Mouse (Mus musculus): ENCODE results near the gene Ormdl3. TPM values are rescaled to one million over a fixed set of nuclear protein-coding genes. Genes with fewer than 3 reads are reported as not detected.

Gene Ormdl3
- polyA plus RNA-seq, 1 experiment from 2014 or later = 11.3 TPM

DNA sequence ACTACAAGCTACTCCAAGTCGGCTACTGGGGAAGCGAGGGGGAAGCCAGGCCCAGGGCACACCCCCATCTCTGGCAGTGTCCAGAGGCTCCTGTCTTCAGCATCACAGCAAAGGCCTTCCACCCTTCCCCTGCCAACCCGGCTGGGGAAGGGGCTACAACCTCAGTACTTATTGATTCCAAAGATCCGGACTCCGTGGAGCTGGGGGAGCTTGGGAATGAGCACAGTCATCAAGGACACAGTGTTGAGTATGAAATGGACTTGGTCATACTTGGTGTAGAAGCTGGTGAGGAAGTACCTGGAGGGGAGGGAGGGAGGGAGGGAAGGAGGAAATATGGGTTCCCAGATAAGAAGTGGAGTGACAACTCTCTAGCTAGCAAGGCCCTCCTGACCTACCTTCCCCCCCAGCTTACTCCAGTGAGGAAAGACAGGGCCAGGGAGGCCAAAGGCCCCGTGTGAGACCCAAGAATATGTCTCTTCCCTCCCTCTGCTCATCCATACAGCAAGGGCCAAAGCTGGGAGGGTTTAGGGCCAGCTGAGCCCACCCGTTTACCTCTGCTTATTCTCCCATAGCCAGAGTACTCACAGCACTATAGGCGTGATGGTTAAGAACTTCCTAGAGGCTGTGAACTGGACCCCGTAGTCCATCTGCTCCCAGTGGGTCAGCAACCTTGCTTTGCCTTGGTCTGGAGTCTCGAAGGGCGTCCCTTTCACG, 4.5 kb downstream of the Ormdl3 start:
- peaks cover 29% of the 10 kb centered on the region for H3K36me3 ChIP-seq (ENCODE audit: control insufficient read depth, insufficient read depth, low read length)
- ATAC-seq (ENCODE audit: insufficient number of reproducible peaks, insufficient read depth, low FRiP score, low read depth) = no peak
- H3K4me3 ChIP-seq (ENCODE audit: control insufficient read depth in 1 of 2, insufficient read depth in 1 of 2, low read depth in 1 of 2, low read length in 2 of 2) = no peak overlapping the region
- peaks cover 38 to 62% of the 10 kb centered on the region in 2 experiments for H3K4me1 ChIP-seq (ENCODE audit: control insufficient read depth in 2 of 2, insufficient read depth in 2 of 2, low read length in 2 of 2)
- 77% methylated on average over 12 of the region's 12 CpGs for WGBS
- H3K9me3 ChIP-seq (ENCODE audit: control insufficient read depth, low read length) = no peaks in the 10 kb centered on the region
- H3K9ac ChIP-seq (ENCODE audit: low read length) = no peak overlapping the region
- H3K27me3 ChIP-seq (ENCODE audit: control insufficient read depth, insufficient read depth, low read length) = no peaks in the 10 kb centered on the region
- no peak overlapping the region for H3K27ac ChIP-seq (replicated peaks in 1 of 2; ENCODE audit: control insufficient read depth in 1 of 2, insufficient read depth in 1 of 2, low read depth in 2 of 2, low read length in 2 of 2)
- no peak overlapping the region for H3K4me2 ChIP-seq (ENCODE audit: low read length)

DNA sequence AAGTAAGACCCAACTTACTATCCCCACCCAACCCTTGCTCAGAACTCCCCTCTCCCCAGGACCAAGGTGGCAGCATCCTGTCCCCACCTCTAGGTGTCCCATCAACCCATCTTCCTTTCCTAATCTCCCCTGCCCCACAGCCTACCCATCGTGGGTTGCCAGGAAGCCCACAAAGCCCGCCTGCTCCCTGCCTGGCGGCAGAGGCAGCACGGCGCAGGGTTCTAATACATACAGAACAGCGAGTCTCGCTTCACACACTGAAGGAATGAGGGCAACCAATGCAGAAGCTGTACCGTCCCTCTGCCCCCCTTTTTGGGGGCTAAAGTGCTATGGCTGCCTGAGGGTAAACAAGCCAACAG, 5.2 kb downstream of the Ormdl3 start:
- Histone ChIP-seq H3K27ac (replicated peaks in 1 of 2; ENCODE audit: control insufficient read depth in 1 of 2, insufficient read depth in 1 of 2, low read depth in 2 of 2, low read length in 2 of 2) (no peak overlapping the region), H3K9me3 (ENCODE audit: control insufficient read depth, low read length) (no peaks in the 10 kb centered on the region), H3K4me1 (ENCODE audit: control insufficient read depth in 2 of 2, insufficient read depth in 2 of 2, low read length in 2 of 2) (peaks cover 35 to 58% of the 10 kb centered on the region in 2 experiments), H3K27me3 (ENCODE audit: control insufficient read depth, insufficient read depth, low read length) (no peaks in the 10 kb centered on the region), H3K4me3 (ENCODE audit: control insufficient read depth in 1 of 2, insufficient read depth in 1 of 2, low read depth in 1 of 2, low read length in 2 of 2) (no peak overlapping the region), H3K4me2 (ENCODE audit: low read length) (no peak overlapping the region), H3K36me3 (ENCODE audit: control insufficient read depth, insufficient read depth, low read length) (peaks cover 29% of the 10 kb centered on the region), H3K9ac (ENCODE audit: low read length) (no peak overlapping the region)
- 82% methylated on average over 8 of the region's 8 CpGs for WGBS
- no peak for ATAC-seq (ENCODE audit: insufficient number of reproducible peaks, insufficient read depth, low FRiP score, low read depth)

DNA sequence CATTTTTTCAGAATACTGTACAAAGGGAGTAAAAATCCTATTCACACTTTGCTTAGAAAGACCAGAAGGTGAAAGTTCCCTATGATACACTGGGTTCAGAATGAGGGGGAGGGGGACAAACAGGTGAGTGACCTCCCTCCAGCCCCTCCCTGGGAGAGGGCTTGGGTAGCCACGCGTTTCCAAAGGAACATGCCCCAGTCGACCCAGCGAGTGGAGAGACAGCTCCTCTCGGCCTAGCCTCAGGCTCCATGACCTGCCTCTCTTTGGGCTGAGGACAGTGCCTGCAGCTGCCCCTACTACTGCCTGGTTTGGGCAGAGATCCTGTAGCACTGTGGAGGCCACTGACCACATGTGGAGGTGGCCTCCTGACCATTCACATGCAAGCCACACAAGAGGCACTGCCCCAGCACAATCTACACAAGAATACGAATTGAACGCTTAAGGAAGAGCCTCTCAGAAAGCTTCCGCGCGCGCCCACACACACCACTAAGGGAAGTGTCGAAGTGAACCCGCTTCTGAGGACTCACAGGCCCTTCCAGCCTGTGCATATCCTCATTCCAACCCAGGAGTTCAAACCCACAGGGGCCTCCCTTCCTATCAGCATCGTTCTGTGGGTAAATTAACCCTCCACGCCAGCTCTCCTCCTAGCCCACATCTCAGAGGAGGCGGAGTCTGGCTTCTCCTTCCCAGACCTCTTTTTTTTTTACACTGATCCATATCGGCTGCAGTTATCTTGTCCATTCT, 5.7 kb downstream of the Ormdl3 start:
- Histone ChIP-seq H3K36me3 (ENCODE audit: control insufficient read depth, insufficient read depth, low read length) (peaks cover 29% of the 10 kb centered on the region), H3K4me1 (ENCODE audit: control insufficient read depth in 2 of 2, insufficient read depth in 2 of 2, low read length in 2 of 2) (peaks cover 35 to 58% of the 10 kb centered on the region in 2 experiments), H3K4me2 (ENCODE audit: low read length) (no peak overlapping the region), H3K9me3 (ENCODE audit: control insufficient read depth, low read length) (no peaks in the 10 kb centered on the region), H3K9ac (ENCODE audit: low read length) (no peak overlapping the region), H3K27me3 (ENCODE audit: control insufficient read depth, insufficient read depth, low read length) (no peaks in the 10 kb centered on the region), H3K4me3 (ENCODE audit: control insufficient read depth in 1 of 2, insufficient read depth in 1 of 2, low read depth in 1 of 2, low read length in 2 of 2) (no peak overlapping the region), H3K27ac (replicated peaks in 1 of 2; ENCODE audit: control insufficient read depth in 1 of 2, insufficient read depth in 1 of 2, low read depth in 2 of 2, low read length in 2 of 2) (no peak overlapping the region)
- WGBS = 52% methylated on average over 17 of the region's 17 CpGs
- ATAC-seq (ENCODE audit: insufficient number of reproducible peaks, insufficient read depth, low FRiP score, low read depth) = no peak

DNA sequence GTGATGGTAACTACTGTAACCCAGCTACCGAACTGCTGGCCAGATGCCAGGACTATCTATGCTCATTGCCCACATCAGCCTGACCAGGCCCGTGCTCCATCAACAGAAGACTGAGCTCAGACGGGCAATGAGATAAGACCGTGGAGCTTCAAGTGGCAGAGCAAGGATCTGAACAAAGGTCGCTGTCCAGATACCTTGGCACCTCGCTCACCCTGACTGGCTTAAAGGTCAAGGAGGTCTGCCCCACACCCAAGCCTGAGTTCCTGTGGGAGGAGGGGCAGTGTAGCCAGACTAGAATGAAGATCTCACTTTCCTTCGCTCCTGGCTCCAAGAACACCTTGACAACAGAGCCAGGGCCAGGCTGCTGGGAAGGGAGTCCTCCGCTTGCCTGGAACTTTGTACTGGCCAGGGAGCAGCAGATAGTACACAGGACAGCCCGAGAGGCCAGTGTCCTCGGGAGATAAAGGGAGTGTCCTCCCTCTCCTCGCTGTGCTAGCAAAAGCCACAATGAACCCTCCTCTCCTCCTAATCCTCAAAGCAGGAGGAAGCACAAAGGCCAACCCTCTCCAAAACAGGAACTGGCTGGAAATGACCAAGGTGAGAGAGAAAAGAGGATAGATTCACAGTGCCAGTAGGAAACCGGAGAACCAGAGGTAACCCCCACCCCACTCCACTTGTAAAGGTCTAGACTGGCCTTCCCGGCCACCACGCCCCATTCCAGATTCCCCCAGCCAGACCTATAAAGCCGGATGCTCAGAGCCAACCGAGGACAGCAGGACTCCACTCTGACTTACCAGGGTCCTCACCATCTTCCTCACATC, 6.7 kb downstream of the Ormdl3 start:
- no peak overlapping the region for H3K4me3 ChIP-seq (ENCODE audit: control insufficient read depth in 1 of 2, insufficient read depth in 1 of 2, low read depth in 1 of 2, low read length in 2 of 2)
- no peak overlapping the region for H3K4me2 ChIP-seq (ENCODE audit: low read length)
- H3K4me1 ChIP-seq (ENCODE audit: control insufficient read depth in 2 of 2, insufficient read depth in 2 of 2, low read length in 2 of 2) = peaks cover 34 to 49% of the 10 kb centered on the region in 2 experiments
- H3K27me3 ChIP-seq (ENCODE audit: control insufficient read depth, insufficient read depth, low read length) = no peaks in the 10 kb centered on the region
- WGBS = 29% methylated on average over 16 of the region's 16 CpGs
- peaks cover 29% of the 10 kb centered on the region for H3K36me3 ChIP-seq (ENCODE audit: control insufficient read depth, insufficient read depth, low read length)
- peak overlapping the region; percentile 46; a peak in 1 of 4 replicates for H3K27ac ChIP-seq (replicated peaks in 1 of 2; ENCODE audit: control insufficient read depth in 1 of 2, insufficient read depth in 1 of 2, low read depth in 2 of 2, low read length in 2 of 2)
- ATAC-seq (ENCODE audit: insufficient number of reproducible peaks, insufficient read depth, low FRiP score, low read depth) = peak; percentile 3; the same call in 1 of the 2 replicates
- no peaks in the 10 kb centered on the region for H3K9me3 ChIP-seq (ENCODE audit: control insufficient read depth, low read length)
- no peak overlapping the region for H3K9ac ChIP-seq (ENCODE audit: low read length)

DNA sequence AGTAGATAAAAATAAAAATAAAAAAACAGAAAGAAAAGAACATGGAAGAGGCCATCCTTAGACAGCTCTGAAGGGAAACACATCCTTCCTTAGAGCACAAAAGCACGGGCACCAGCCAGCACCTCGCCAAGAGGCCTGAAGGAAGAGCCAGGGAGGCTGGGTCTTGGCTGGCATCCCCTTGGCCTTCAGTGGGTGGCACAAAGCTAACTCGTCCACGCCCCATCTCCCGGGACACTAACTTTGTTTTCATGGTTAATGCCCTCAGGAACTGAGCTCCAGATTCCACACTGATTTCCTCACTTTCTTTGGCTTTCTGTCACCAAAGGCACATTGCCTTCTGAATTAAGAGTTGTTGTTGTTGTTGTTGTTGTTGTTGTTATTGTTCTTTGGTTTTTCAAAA, 9.4 kb downstream of the Ormdl3 start:
- peaks cover 19 to 22% of the 10 kb centered on the region in 2 experiments for H3K4me1 ChIP-seq (ENCODE audit: control insufficient read depth in 2 of 2, insufficient read depth in 2 of 2, low read length in 2 of 2)
- no peak for ATAC-seq (ENCODE audit: insufficient number of reproducible peaks, insufficient read depth, low FRiP score, low read depth)
- H3K4me2 ChIP-seq (ENCODE audit: low read length) = no peak overlapping the region
- H3K36me3 ChIP-seq (ENCODE audit: control insufficient read depth, insufficient read depth, low read length) = peaks cover 18% of the 10 kb centered on the region
- H3K9me3 ChIP-seq (ENCODE audit: control insufficient read depth, low read length) = no peaks in the 10 kb centered on the region
- 87% methylated on average over 5 of the region's 5 CpGs for WGBS
- no peak overlapping the region for H3K9ac ChIP-seq (ENCODE audit: low read length)
- no peaks in the 10 kb centered on the region for H3K27me3 ChIP-seq (ENCODE audit: control insufficient read depth, insufficient read depth, low read length)
- no peak overlapping the region for H3K27ac ChIP-seq (replicated peaks in 1 of 2; ENCODE audit: control insufficient read depth in 1 of 2, insufficient read depth in 1 of 2, low read depth in 2 of 2, low read length in 2 of 2)
- H3K4me3 ChIP-seq (ENCODE audit: control insufficient read depth in 1 of 2, insufficient read depth in 1 of 2, low read depth in 1 of 2, low read length in 2 of 2) = no peak overlapping the region

DNA sequence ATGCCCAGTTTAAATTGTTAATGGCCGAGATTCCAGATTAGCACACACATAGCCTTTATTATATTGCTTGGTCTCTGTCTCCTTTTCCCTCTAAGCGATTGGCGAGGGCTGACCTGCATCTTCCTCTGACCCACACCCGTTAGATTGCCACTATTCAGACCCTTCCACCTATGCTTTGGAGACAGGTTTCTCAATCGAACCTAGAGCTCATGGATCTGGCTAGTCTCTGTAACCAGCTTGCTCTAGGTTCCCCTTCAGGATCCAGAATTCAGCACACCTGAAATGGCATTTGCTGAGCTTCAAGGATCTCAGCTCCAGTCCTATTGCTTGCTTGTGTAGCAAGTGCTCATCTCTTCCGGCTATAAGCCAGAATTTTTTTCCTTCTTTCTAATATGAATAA, 17.7 kb downstream of the Ormdl3 start:
- Histone ChIP-seq H3K4me2 (ENCODE audit: low read length) (no peak overlapping the region), H3K4me1 (ENCODE audit: control insufficient read depth in 2 of 2, insufficient read depth in 2 of 2, low read length in 2 of 2) (no peaks in the 10 kb centered on the region), H3K36me3 (ENCODE audit: control insufficient read depth, insufficient read depth, low read length) (no peaks in the 10 kb centered on the region), H3K4me3 (ENCODE audit: control insufficient read depth in 1 of 2, insufficient read depth in 1 of 2, low read depth in 1 of 2, low read length in 2 of 2) (no peak overlapping the region), H3K9ac (ENCODE audit: low read length) (no peak overlapping the region), H3K9me3 (ENCODE audit: control insufficient read depth, low read length) (no peaks in the 10 kb centered on the region), H3K27ac (replicated peaks in 1 of 2; ENCODE audit: control insufficient read depth in 1 of 2, insufficient read depth in 1 of 2, low read depth in 2 of 2, low read length in 2 of 2) (no peak overlapping the region), H3K27me3 (ENCODE audit: control insufficient read depth, insufficient read depth, low read length) (no peaks in the 10 kb centered on the region)
- no peak for ATAC-seq (ENCODE audit: insufficient number of reproducible peaks, insufficient read depth, low FRiP score, low read depth)
- 76% methylated on average over 6 of the region's 6 CpGs for WGBS

DNA sequence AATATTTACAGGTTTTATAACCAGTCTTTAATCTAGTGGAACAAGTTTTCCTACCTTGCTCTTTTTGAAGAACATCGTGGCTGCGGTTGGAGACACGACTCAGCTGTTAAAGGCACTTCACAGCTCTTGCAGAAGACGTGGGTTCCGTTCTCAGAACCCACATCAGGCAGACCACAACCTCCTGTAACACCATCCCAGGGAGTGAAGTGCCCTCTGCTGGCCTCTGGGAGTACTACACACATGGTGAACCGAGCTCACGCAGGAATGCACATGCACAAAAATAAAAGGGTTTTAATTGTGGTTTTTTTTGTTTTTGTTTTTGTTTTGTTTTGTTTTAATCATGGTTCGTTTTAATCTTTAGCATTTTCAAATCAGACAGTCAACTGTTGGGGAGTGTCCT, 18.8 kb downstream of the Ormdl3 start:
- WGBS = 84% methylated on average over 8 of the region's 8 CpGs
- H3K9ac ChIP-seq (ENCODE audit: low read length) = no peak overlapping the region
- no peak for ATAC-seq (ENCODE audit: insufficient number of reproducible peaks, insufficient read depth, low FRiP score, low read depth)
- H3K27me3 ChIP-seq (ENCODE audit: control insufficient read depth, insufficient read depth, low read length) = no peaks in the 10 kb centered on the region
- no peaks in the 10 kb centered on the region for H3K36me3 ChIP-seq (ENCODE audit: control insufficient read depth, insufficient read depth, low read length)
- H3K27ac ChIP-seq (replicated peaks in 1 of 2; ENCODE audit: control insufficient read depth in 1 of 2, insufficient read depth in 1 of 2, low read depth in 2 of 2, low read length in 2 of 2) = no peak overlapping the region
- H3K4me2 ChIP-seq (ENCODE audit: low read length) = no peak overlapping the region
- peaks cover 2% of the 10 kb centered on the region in 2 experiments; a peak in 3 of 4 replicates for H3K4me1 ChIP-seq (ENCODE audit: control insufficient read depth in 2 of 2, insufficient read depth in 2 of 2, low read length in 2 of 2)
- H3K4me3 ChIP-seq (ENCODE audit: control insufficient read depth in 1 of 2, insufficient read depth in 1 of 2, low read depth in 1 of 2, low read length in 2 of 2) = no peak overlapping the region
- no peaks in the 10 kb centered on the region for H3K9me3 ChIP-seq (ENCODE audit: control insufficient read depth, low read length)

Measured in heart, embryonic 14.5 days (tissue).